Mouse (Mus musculus): ENCODE results near the gene 4930404N11Rik. TPM values are rescaled to one million over a fixed set of nuclear protein-coding genes. Genes with fewer than 3 reads are reported as not detected.

Gene 4930404N11Rik
- polyA plus RNA-seq, 2 experiments = 0.37 to 0.43 TPM

DNA sequence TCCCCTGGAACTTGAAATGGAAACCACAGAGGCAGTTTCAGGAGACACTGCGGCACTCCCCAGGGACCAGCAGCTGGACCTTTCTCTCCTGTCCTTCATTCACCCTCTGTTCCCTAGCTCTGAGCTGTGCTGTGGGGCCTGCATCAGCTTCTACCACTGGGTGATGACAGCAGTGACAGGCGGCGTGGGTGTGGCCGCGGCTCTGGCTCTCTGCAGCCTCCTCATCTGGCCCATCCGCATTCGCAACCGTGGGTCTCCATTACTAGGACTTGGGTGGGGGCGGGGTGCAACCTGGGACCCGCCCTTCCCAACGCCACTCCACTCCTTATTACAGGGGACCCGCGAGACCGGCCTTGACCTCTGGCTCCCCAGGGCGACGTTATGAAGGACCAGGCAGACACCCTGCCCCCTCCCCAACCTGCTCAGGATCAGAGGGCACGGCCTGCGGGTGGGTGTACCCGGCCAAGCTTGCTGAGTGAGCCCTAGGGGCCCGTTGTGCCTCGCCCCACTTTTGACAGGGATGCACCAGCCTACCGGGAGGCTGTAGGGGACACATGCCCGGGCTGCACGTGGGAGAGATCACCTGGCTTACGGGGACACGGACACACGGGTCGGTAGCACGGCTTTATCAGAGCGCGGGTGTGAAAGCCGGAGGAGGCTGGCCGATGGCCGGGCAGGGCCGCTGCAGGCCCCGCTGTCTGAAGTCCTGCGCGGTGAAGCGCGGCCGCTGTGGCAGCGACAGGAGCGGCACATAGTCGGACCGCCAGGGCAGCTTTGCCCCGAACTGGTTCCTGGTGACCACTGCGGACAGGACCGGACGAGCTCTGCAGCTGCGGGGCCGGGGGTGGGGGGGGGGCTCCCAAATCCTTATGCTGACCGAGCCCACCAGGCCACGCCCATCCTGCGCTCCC, 1.9 kb downstream of the 4930404N11Rik start:
- peaks cover 26% of the 10 kb centered on the region for H3K27me3 ChIP-seq (ENCODE audit: control insufficient read depth, insufficient read depth, low read length)
- H3K9me3 ChIP-seq (ENCODE audit: control insufficient read depth, low read length) = no peaks in the 10 kb centered on the region
- no peak for ATAC-seq (ENCODE audit: low FRiP score, low read depth)
- WGBS = 13% methylated on average over 48 of the region's 54 CpGs
- peak overlapping the region; percentile 30 for H3K4me3 ChIP-seq (replicated peaks; ENCODE audit: low read length)
- H3K9ac ChIP-seq (ENCODE audit: low read depth, low read length, severe bottlenecking) = peak overlapping the region; percentile 43
- H3K27ac ChIP-seq (replicated peaks; ENCODE audit: low read depth, low read length) = no peak overlapping the region
- DNase-seq (ENCODE audit: low spot score) = no peak
- peak overlapping the region; percentile 56 for H3K4me2 ChIP-seq (replicated peaks; ENCODE audit: low read depth, low read length, severe bottlenecking)
- H3K4me1 ChIP-seq (ENCODE audit: control insufficient read depth, insufficient read depth, low read length) = peaks cover 18% of the 10 kb centered on the region
- TF ChIP-seq POLR2A (IDR thresholded peaks at IDR 0.05; ENCODE audit: borderline replicate concordance, extremely low read depth, insufficient read depth, insufficient read length) = no peak
- peaks cover 40% of the 10 kb centered on the region for H3K36me3 ChIP-seq (ENCODE audit: control insufficient read depth, insufficient read depth, low read length)

- Histone ChIP-seq H3K9me3 (ENCODE audit: control insufficient read depth, low read length) (no peaks in the 10 kb centered on the region), H3K4me2 (replicated peaks; ENCODE audit: low read depth, low read length, severe bottlenecking) (no peak overlapping the region), H3K27ac (replicated peaks; ENCODE audit: low read depth, low read length) (no peak overlapping the region), H3K36me3 (ENCODE audit: control insufficient read depth, insufficient read depth, low read length) (peaks cover 27% of the 10 kb centered on the region), H3K4me1 (ENCODE audit: control insufficient read depth, insufficient read depth, low read length) (peaks cover 28% of the 10 kb centered on the region), H3K27me3 (ENCODE audit: control insufficient read depth, insufficient read depth, low read length) (peaks cover 26% of the 10 kb centered on the region), H3K9ac (ENCODE audit: low read depth, low read length, severe bottlenecking) (no peak overlapping the region), H3K4me3 (replicated peaks; ENCODE audit: low read length) (no peak overlapping the region)
- WGBS = 74% methylated on average over 12 of the region's 12 CpGs
- no peak for DNase-seq (ENCODE audit: low spot score)
- ATAC-seq (ENCODE audit: low FRiP score, low read depth) = no peak
- TF ChIP-seq POLR2A (IDR thresholded peaks at IDR 0.05; ENCODE audit: borderline replicate concordance, extremely low read depth, insufficient read depth, insufficient read length) = no peak
Observed at GRCm38 (mm10) chr10:81362336-81362949, 3.2 kb downstream of the 4930404N11Rik start.

- H3K4me2 ChIP-seq (replicated peaks; ENCODE audit: low read depth, low read length, severe bottlenecking) = no peak overlapping the region
- no peak overlapping the region for H3K27ac ChIP-seq (replicated peaks; ENCODE audit: low read depth, low read length)
- DNase-seq (ENCODE audit: low spot score) = no peak
- no peak for ATAC-seq (ENCODE audit: low FRiP score, low read depth)
- no peaks in the 10 kb centered on the region for H3K9me3 ChIP-seq (ENCODE audit: control insufficient read depth, low read length)
- no peak for TF ChIP-seq POLR2A (IDR thresholded peaks at IDR 0.05; ENCODE audit: borderline replicate concordance, extremely low read depth, insufficient read depth, insufficient read length)
- H3K4me1 ChIP-seq (ENCODE audit: control insufficient read depth, insufficient read depth, low read length) = peaks cover 32% of the 10 kb centered on the region
- H3K36me3 ChIP-seq (ENCODE audit: control insufficient read depth, insufficient read depth, low read length) = peaks cover 13% of the 10 kb centered on the region
- no peak overlapping the region for H3K4me3 ChIP-seq (replicated peaks; ENCODE audit: low read length)
- H3K27me3 ChIP-seq (ENCODE audit: control insufficient read depth, insufficient read depth, low read length) = peaks cover 26% of the 10 kb centered on the region
- WGBS = 54% methylated on average over 8 of the region's 8 CpGs
- peak overlapping the region; percentile 38 for H3K9ac ChIP-seq (ENCODE audit: low read depth, low read length, severe bottlenecking)
Observed at GRCm38 (mm10) chr10:81360721-81361120, 4.9 kb downstream of the 4930404N11Rik start.

DNA sequence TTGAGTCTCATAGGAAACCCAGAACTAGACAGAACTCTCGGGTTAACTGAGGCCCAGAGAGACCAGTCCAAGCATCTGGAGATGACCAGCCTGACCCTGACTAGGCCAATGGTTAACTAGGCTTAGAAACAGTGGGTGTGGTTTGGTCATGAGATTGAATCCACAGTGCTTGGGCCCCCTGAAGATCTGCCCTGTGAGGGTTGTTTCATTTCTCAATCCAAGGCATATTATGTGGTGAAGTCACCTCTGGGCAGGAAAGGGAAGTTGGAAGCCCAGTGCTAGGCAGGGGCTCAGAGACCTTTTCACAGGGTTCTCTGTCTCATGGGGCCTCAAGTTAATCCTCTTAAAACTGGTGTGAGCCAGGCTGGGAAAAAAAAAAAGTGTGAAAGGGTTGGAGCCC, 6.8 kb downstream of the 4930404N11Rik start:
- H3K36me3 ChIP-seq (ENCODE audit: control insufficient read depth, insufficient read depth, low read length) = peaks cover 13% of the 10 kb centered on the region; the same call in 1 of the 2 replicates
- TF ChIP-seq POLR2A (IDR thresholded peaks at IDR 0.05; ENCODE audit: borderline replicate concordance, extremely low read depth, insufficient read depth, insufficient read length) = no peak
- ATAC-seq (ENCODE audit: low FRiP score, low read depth) (no peak), DNase-seq (ENCODE audit: low spot score) (no peak)
- H3K4me3 ChIP-seq (replicated peaks; ENCODE audit: low read length) = peak overlapping the region; percentile 72; the same call in 1 of the 2 replicates
- peak overlapping the region; percentile 95 for H3K4me2 ChIP-seq (replicated peaks; ENCODE audit: low read depth, low read length, severe bottlenecking)
- H3K9ac ChIP-seq (ENCODE audit: low read depth, low read length, severe bottlenecking) = peak overlapping the region; percentile 72; the same call in 1 of the 2 replicates
- 67% methylated on average over 1 of the region's 1 CpGs for WGBS
- H3K27ac ChIP-seq (replicated peaks; ENCODE audit: low read depth, low read length) = no peak overlapping the region
- no peaks in the 10 kb centered on the region for H3K9me3 ChIP-seq (ENCODE audit: control insufficient read depth, low read length)
- peaks cover 11% of the 10 kb centered on the region for H3K27me3 ChIP-seq (ENCODE audit: control insufficient read depth, insufficient read depth, low read length)
- peaks cover 21% of the 10 kb centered on the region for H3K4me1 ChIP-seq (ENCODE audit: control insufficient read depth, insufficient read depth, low read length)

GRCm38 (mm10) chr10:81358209-81358608, 7.4 kb downstream of the 4930404N11Rik start:
- Histone ChIP-seq H3K4me2 (replicated peaks; ENCODE audit: low read depth, low read length, severe bottlenecking) (peak overlapping the region; percentile 95), H3K4me3 (replicated peaks; ENCODE audit: low read length) (peak overlapping the region; percentile 72), H3K9ac (ENCODE audit: low read depth, low read length, severe bottlenecking) (peak overlapping the region; percentile 72), H3K27me3 (ENCODE audit: control insufficient read depth, insufficient read depth, low read length) (peaks cover 6% of the 10 kb centered on the region), H3K36me3 (ENCODE audit: control insufficient read depth, insufficient read depth, low read length) (peaks cover 13% of the 10 kb centered on the region; the same call in 1 of the 2 replicates), H3K9me3 (ENCODE audit: control insufficient read depth, low read length) (no peaks in the 10 kb centered on the region), H3K4me1 (ENCODE audit: control insufficient read depth, insufficient read depth, low read length) (peaks cover 18% of the 10 kb centered on the region), H3K27ac (replicated peaks; ENCODE audit: low read depth, low read length) (no peak overlapping the region)
- TF ChIP-seq POLR2A (IDR thresholded peaks at IDR 0.05; ENCODE audit: borderline replicate concordance, extremely low read depth, insufficient read depth, insufficient read length) = no peak
- no peak for DNase-seq (ENCODE audit: low spot score)
- no peak for ATAC-seq (ENCODE audit: low FRiP score, low read depth)
- WGBS = 39% methylated on average over 4 of the region's 4 CpGs

Measured in limb, embryonic 14.5 days (tissue).